Mouse (Mus musculus) neural tube, embryonic 10.5 days (tissue): ENCODE results near the gene 4931414P19Rik.
A peak's percentile ranks its signal among the peaks of the same experiment; 100 is the strongest.

Experiments
- DNase-seq: peaks from one replicate; pipeline ENCODE4 v3.0.0-alpha.2; 2017; ENCODE audit warnings: low spot score; ENCODE audit errors: extremely low spot score

The 4931414P19Rik gene

GRCm38 (mm10) chr14:54591056-54591455 lies 14.7 kb downstream of the 4931414P19Rik start:
- no peak for DNase-seq

- peak; percentile 64 for DNase-seq
Observed at GRCm38 (mm10) chr14:54583681-54584338, 22.0 kb downstream of the 4931414P19Rik start.

GRCm38 (mm10) chr14:54582536-54582935 lies 23.3 kb downstream of the 4931414P19Rik start:
- no peak for DNase-seq

GRCm38 (mm10) chr14:54579638-54580037 lies 26.2 kb downstream of the 4931414P19Rik start:
- no peak for DNase-seq

- no peak for DNase-seq
Observed at GRCm38 (mm10) chr14:54578063-54578462, 27.7 kb downstream of the 4931414P19Rik start.

GRCm38 (mm10) chr14:54577089-54577982 lies 28.5 kb downstream of the 4931414P19Rik start, which contains the start of gene Ajuba:
Ajuba (minus strand) TSS chr14:54577558.
- DNase-seq = peak; percentile 96

GRCm38 (mm10) chr14:54576241-54577088 lies 29.3 kb downstream of the 4931414P19Rik start:
- DNase-seq = peak; percentile 77

- DNase-seq = peak; percentile 88
Observed at GRCm38 (mm10) chr14:54575631-54576030, 30.2 kb downstream of the 4931414P19Rik start.

- no peak for DNase-seq
Observed at GRCm38 (mm10) chr14:54575031-54575430, 30.8 kb downstream of the 4931414P19Rik start.

- peak; percentile 37 for DNase-seq
Observed at GRCm38 (mm10) chr14:54574253-54574652, 31.5 kb downstream of the 4931414P19Rik start.

- peak; percentile 64 for DNase-seq
Observed at GRCm38 (mm10) chr14:54572790-54573736, 32.7 kb downstream of the 4931414P19Rik start.

GRCm38 (mm10) chr14:54572122-54572521 lies 33.7 kb downstream of the 4931414P19Rik start:
- DNase-seq = no peak

- peak; percentile 41 for DNase-seq
Observed at GRCm38 (mm10) chr14:54569451-54570392, 36.1 kb downstream of the 4931414P19Rik start.

- peak; percentile 75 for DNase-seq
Observed at GRCm38 (mm10) chr14:54568694-54569414, 36.9 kb downstream of the 4931414P19Rik start.

- DNase-seq = no peak
Observed at GRCm38 (mm10) chr14:54560527-54561242, 45.1 kb downstream of the 4931414P19Rik start.

GRCm38 (mm10) chr14:54557330-54557729 lies 48.5 kb downstream of the 4931414P19Rik start:
- DNase-seq = no peak

GRCm38 (mm10) chr14:54553975-54554769 lies 51.6 kb downstream of the 4931414P19Rik start, which contains the start of gene Haus4:
Haus4 (minus strand) TSS chr14:54554616.
- DNase-seq = peak; percentile 92
